Mouse (Mus musculus): Measurements from ENCODE around the gene Etv4. TPM values are rescaled to one million over a fixed set of nuclear protein-coding genes. Genes with fewer than 3 reads are reported as not detected.

Etv4 gene
- polyA plus RNA-seq, 1 experiment from 2014 or later: 0.13 TPM

Other genes starting within 250 kb of the Etv4 start
- gene Brca1, start 233.4 kb downstream of the Etv4 start, polyA plus RNA-seq (2015; fragmentation: Nextera tagmentation; extraction: Ambion mirVana): 11.5 and 12.5 TPM in 2 replicates
- 39.5 and 49.8 TPM in 2 replicates for gene Nbr1, start 233.2 kb downstream of the Etv4 start, polyA plus RNA-seq (2015; fragmentation: Nextera tagmentation; extraction: Ambion mirVana)
- 7.7 and 7.8 TPM in 2 replicates for gene Tmem106a, start 203.1 kb downstream of the Etv4 start, polyA plus RNA-seq (2015; fragmentation: Nextera tagmentation; extraction: Ambion mirVana)
- gene Gm11634, start 186.1 kb downstream of the Etv4 start, polyA plus RNA-seq (2015; fragmentation: Nextera tagmentation; extraction: Ambion mirVana): 0.16 TPM in 1 of 2 replicates, not detected in the other
- gene Rdm1, start 158.2 kb downstream of the Etv4 start, polyA plus RNA-seq (2015; fragmentation: Nextera tagmentation; extraction: Ambion mirVana): 10.7 and 12.1 TPM in 2 replicates
- 0.82 and 0.94 TPM in 2 replicates for gene Arl4d, start 119.8 kb downstream of the Etv4 start, polyA plus RNA-seq (2015; fragmentation: Nextera tagmentation; extraction: Ambion mirVana)
- gene Dhx8, start 52.5 kb downstream of the Etv4 start, polyA plus RNA-seq (2015; fragmentation: Nextera tagmentation; extraction: Ambion mirVana): 14.1 and 14.8 TPM in 2 replicates
- gene Meox1, start 109.0 kb upstream of the Etv4 start, polyA plus RNA-seq (2015; fragmentation: Nextera tagmentation; extraction: Ambion mirVana): 0.51 and 0.52 TPM in 2 replicates
- 0.07 TPM in 2 replicates for gene Sost, start 181.6 kb upstream of the Etv4 start, polyA plus RNA-seq (2015; fragmentation: Nextera tagmentation; extraction: Ambion mirVana)
- gene Cfap97d1, start 198.9 kb upstream of the Etv4 start, polyA plus RNA-seq (2015; fragmentation: Nextera tagmentation; extraction: Ambion mirVana): not detected in 2 replicates
- gene Dusp3, start 201.6 kb upstream of the Etv4 start, polyA plus RNA-seq (2015; fragmentation: Nextera tagmentation; extraction: Ambion mirVana): 7.8 and 8.0 TPM in 2 replicates
- 0.24 and 0.53 TPM in 2 replicates for gene Mpp3, start 243.1 kb upstream of the Etv4 start, polyA plus RNA-seq (2015; fragmentation: Nextera tagmentation; extraction: Ambion mirVana)